Mouse (Mus musculus): ENCODE data around the gene Bbs10.

Gene Bbs10

GRCm38 (mm10) chr10:111298140-111299098 is at the start of gene Bbs10:
TSS of gene Bbs10 (plus strand) at chr10:111298679.
- peak; percentile 69 for DNase-seq (ENCODE audit: low spot score)

DNA sequence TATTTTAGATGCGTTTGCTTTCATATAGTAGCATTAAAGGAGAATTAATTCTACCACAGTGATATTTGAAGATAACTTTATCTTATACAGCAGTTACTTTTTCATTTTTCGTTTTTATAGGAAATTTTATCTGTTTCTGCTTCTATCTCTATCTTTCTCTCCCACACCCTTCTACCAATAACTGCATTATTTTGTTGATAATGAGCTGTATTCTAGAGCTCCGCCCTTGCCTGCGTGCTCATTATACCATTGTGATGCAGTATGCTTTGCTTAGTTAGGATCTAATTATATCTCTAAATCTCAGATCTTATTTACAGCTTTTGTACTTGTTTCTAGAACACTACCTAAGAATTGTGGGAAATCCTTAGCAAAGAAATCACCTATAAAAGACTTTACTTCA is 48.3 kb upstream of the Bbs10 start:
- no peak for DNase-seq (ENCODE audit: low spot score)

GRCm38 (mm10) chr10:111251666-111252065 is 46.8 kb upstream of the Bbs10 start:
- no peak for DNase-seq (ENCODE audit: low spot score)

GRCm38 (mm10) chr10:111255228-111255627 is 43.3 kb upstream of the Bbs10 start:
- DNase-seq (ENCODE audit: low spot score) = no peak

- DNase-seq (ENCODE audit: low spot score) = no peak
Observed at GRCm38 (mm10) chr10:111256156-111256555, 42.3 kb upstream of the Bbs10 start.

GRCm38 (mm10) chr10:111257358-111257757 is 41.1 kb upstream of the Bbs10 start:
- no peak for DNase-seq (ENCODE audit: low spot score)

- no peak for DNase-seq (ENCODE audit: low spot score)
Observed at GRCm38 (mm10) chr10:111258256-111258655, 40.2 kb upstream of the Bbs10 start.

DNA sequence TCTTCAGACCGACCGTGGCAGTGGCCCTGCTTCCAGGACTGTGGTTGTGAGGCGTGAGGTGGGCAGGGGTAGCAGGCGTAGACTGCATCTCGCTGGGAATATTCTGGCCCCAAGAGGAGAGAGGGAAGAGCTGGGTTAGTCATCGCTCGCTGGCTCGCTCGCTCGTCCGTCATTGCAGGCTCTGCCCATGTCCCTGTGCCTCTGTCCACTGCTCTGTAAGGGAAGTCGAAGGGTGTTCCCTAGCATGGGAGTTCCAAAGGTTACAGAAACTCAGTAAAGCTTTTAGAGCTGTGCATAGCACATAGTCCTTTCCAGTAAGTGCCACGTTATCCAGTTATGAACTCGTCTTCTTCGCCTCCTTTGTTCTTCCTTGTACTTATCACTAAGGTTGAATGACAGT is 26.8 kb upstream of the Bbs10 start:
- DNase-seq (ENCODE audit: low spot score) = no peak

GRCm38 (mm10) chr10:111272905-111273304 is 25.6 kb upstream of the Bbs10 start:
- DNase-seq (ENCODE audit: low spot score) = no peak

- no peak for DNase-seq (ENCODE audit: low spot score)
Observed at GRCm38 (mm10) chr10:111273463-111274088, 24.9 kb upstream of the Bbs10 start.

DNA sequence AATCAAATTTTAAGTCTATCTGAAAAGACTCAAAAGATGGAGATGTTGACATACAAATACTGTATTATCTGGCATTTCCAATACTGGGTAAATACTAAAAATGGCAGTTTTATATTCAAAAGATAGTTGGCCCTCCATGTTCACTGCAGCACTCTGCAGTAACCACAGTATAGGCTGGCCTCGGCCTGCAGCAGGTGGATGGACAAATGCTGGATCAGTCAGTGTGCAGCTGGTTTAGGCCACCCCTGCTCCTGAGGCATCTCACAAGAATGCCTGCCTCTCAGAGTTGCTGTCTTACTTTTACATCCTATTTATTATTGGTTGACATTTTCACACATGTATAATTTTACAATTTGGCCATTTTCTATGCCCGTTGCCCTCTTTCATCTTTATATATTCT is 22.7 kb upstream of the Bbs10 start:
- no peak for DNase-seq (ENCODE audit: low spot score)

DNA sequence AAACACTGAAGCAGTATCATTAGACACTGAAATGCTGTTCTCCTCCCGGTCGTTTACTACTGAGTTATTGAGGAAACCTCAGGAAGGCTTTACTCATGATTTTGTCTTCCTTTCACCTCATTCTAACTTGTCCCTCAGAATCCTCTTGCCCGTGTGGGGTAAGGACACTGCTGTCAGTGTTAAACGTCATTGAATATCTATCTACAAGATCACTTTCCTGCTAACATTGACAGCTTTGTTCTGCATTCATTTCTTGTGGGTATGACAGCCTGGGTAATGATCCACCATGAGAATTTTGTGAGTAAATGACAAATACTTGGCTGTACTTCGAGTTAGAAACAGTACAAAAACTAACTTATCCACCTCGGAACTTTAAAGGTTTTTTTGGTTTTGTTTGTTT is 848 bp upstream of the Bbs10 start:
- no peak for DNase-seq (ENCODE audit: low spot score)

DNA sequence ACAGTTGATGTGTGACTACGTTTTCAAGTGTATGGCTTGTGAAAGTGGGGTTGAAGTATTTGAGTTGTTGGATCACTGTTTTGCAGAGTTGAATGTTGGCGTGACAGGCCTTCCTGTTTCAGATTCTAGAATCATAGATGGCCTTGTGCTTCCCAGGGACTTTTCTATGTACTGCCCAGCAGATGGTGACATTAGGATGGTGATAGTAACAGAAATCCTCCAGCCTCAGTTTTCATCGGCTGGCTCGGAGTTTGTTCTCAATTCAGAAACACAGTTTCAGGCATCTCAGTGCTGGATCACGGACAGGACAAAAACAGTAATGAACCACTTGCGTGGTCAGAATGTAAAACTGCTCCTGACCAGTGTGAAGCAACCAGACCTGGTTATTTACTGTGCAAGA is 1.1 kb downstream of the Bbs10 start:
- DNase-seq (ENCODE audit: low spot score) = no peak

DNA sequence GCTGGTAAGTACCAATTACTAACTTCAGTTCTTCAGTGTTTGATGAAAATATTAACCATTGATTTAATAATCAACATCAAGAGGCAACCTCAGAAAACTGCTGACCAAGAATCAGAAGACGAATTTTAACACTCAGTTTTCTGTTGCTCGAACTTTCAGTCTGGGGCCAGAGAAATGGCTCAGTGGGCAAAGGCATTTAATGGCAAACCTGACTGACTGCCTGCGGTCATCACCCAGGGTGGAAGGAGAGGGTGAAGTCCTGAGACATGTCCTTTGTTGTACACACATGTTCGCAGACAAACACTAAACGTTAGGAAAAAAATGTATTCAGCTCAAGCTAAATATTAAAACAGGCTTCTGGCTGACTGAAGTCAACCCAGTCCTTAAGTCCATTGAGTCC is 2.6 kb downstream of the Bbs10 start:
- no peak for DNase-seq (ENCODE audit: low spot score)

- DNase-seq (ENCODE audit: low spot score) = no peak
Observed at GRCm38 (mm10) chr10:111302486-111302885, 4.0 kb downstream of the Bbs10 start.

DNA sequence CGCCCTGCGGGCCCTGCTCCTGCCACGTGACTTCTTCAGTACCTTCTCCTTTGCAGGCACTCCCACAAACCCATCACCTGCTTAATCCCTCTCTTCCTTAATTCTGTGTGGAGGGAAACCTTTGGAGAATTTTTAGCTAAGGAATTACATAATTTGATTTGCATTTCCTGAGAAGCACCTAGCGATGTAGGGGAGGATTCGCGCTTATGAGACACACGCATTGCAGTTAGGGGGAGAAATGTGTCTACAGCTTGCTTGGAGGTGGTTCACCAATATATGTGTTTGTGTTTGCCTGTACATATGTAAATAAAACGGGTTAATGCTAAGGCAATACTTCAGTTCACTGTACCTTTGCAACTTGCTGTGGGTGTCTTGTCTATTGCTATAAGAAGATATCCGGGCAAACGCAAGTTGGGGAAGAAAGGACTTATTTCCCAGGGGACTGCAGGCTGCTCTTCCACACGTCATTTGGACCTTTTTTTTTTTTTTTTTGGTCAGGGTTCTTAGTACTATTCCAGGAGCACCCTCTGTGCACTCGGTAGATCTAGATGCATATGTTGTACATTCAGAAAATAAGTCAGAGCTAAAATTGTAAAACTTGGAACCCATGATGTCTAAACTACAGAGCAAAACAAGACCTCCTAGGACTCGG is 10.5 kb downstream of the Bbs10 start:
- DNase-seq (ENCODE audit: low spot score) = no peak

GRCm38 (mm10) chr10:111313282-111313681 is 14.8 kb downstream of the Bbs10 start:
- no peak for DNase-seq (ENCODE audit: low spot score)

- DNase-seq (ENCODE audit: low spot score) = no peak
Observed at GRCm38 (mm10) chr10:111314636-111315395, 16.3 kb downstream of the Bbs10 start.

GRCm38 (mm10) chr10:111315940-111316339 is 17.5 kb downstream of the Bbs10 start:
- no peak for DNase-seq (ENCODE audit: low spot score)

- no peak for DNase-seq (ENCODE audit: low spot score)
Observed at GRCm38 (mm10) chr10:111318021-111318420, 19.5 kb downstream of the Bbs10 start.

DNA sequence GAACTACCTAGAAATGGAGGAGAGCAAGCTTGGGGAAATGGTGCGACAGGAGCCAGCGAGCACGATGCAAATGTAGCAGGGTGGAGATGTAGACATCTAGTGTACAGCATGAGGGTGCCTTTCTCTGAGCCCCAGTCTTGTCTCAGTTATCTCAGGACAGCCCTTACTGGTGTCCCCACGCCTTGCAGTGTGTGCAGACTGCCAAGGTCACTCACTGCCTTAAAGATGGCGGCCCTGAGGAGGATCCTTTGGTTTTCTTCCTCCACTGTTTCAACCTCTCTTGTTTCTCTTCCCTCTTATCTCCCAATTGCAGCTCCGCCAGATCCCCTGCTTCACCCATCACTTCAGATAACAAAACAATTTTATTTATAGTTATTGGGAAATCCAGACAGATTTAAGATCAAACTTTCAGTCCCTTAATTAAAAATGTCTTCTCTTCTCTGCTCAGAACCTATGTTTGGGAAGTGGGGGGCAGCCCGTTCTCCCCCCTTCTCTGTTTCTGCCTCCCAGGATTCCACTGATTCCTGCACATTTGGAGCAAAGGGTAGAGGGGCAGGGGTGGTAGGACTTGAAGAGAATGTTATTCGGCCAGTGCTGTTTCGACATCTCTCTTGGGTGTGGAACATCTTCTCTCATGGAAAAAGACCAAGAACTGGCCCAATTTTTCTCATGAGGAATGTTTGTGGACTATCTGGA is 20.5 kb downstream of the Bbs10 start:
- DNase-seq (ENCODE audit: low spot score) = no peak

Data from urinary bladder, postnatal 10 days (tissue).